Mouse (Mus musculus): Measurements from ENCODE around the gene Riok2. TPM values are rescaled to one million over a fixed set of nuclear protein-coding genes. Genes with fewer than 3 reads are reported as not detected.

Riok2 gene
- polyA plus RNA-seq, 1 experiment = 3.1 TPM

DNA sequence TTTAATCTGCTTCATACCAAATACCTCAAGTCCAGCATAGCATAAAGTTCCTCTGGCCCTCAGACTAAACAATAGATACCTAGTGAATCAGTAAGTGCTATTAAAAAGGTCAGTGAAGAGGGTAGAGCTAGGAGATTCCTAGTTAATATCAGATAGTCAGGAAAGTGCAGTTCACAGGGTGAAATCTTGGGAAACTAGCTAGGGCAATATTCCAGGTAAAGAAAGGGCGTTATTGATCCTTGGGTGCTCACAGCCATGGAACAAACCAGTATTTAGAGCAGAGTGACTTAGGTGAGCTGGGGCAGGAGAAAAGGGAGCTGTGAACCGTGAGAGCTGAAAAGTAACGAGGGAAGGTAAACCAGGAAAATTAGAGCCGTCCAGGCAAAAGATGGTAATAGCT lies 9.6 kb downstream of the Riok2 start:
- peaks cover 27% of the 10 kb centered on the region for H3K36me3 ChIP-seq (ENCODE audit: control insufficient read depth, insufficient read depth, low read length)
- TF ChIP-seq POLR2A (IDR thresholded peaks at IDR 0.05; ENCODE audit: low read depth, low read length) (no peak), CTCF (IDR thresholded peaks at IDR 0.05; ENCODE audit: extremely low read depth, insufficient read depth, insufficient read length, insufficient replicate concordance) (no peak)
- no peak overlapping the region for H3K27ac ChIP-seq (ENCODE audit: insufficient read depth, low read length)
- 95% methylated on average over 4 of the region's 4 CpGs for WGBS
- no peaks in the 10 kb centered on the region for H3K27me3 ChIP-seq (ENCODE audit: control insufficient read depth, insufficient read depth, low read length)
- H3K4me1 ChIP-seq (ENCODE audit: control insufficient read depth, insufficient read depth, insufficient read length) = no peaks in the 10 kb centered on the region
- H3K4me3 ChIP-seq (ENCODE audit: extremely low read depth, insufficient read depth, insufficient read length) = no peak overlapping the region
- DNase-seq (ENCODE audit: low read depth in 1 of 2, low spot score in 2 of 2) = no peak

GRCm38 (mm10) chr17:17384502-17384901 lies 10.4 kb downstream of the Riok2 start:
- WGBS = 79% methylated on average over 3 of the region's 3 CpGs
- peaks cover 27% of the 10 kb centered on the region for H3K36me3 ChIP-seq (ENCODE audit: control insufficient read depth, insufficient read depth, low read length)
- H3K4me3 ChIP-seq (ENCODE audit: extremely low read depth, insufficient read depth, insufficient read length) = no peak overlapping the region
- TF ChIP-seq POLR2A (IDR thresholded peaks at IDR 0.05; ENCODE audit: low read depth, low read length) (no peak), CTCF (IDR thresholded peaks at IDR 0.05; ENCODE audit: extremely low read depth, insufficient read depth, insufficient read length, insufficient replicate concordance) (no peak)
- no peaks in the 10 kb centered on the region for H3K27me3 ChIP-seq (ENCODE audit: control insufficient read depth, insufficient read depth, low read length)
- H3K27ac ChIP-seq (ENCODE audit: insufficient read depth, low read length) = no peak overlapping the region
- DNase-seq (ENCODE audit: low read depth in 1 of 2, low spot score in 2 of 2) = no peak
- H3K4me1 ChIP-seq (ENCODE audit: control insufficient read depth, insufficient read depth, insufficient read length) = no peaks in the 10 kb centered on the region

DNA sequence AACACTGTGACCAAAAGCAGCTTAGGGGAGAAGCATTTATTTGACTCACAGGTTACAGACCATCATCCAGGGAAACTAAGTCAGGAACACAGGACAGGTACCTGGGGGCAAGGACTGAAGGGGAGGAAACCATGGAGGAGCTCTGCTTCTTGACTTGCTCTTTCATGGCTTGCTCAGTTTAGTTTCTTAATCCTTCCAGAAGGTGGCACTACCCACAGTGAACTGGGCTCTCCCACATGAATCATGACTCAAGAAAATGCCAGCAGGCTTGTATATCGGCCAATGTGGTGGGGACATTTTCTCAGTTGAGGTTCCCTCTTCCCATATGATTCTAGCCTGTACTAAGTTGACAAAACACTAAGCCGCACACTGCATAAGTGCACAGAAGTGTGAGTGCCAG lies 12.0 kb downstream of the Riok2 start:
- TF ChIP-seq POLR2A (IDR thresholded peaks at IDR 0.05; ENCODE audit: low read depth, low read length) = no peak
- no peak for TF ChIP-seq CTCF (IDR thresholded peaks at IDR 0.05; ENCODE audit: extremely low read depth, insufficient read depth, insufficient read length, insufficient replicate concordance)
- DNase-seq (ENCODE audit: low read depth in 1 of 2, low spot score in 2 of 2) = no peak
- Histone ChIP-seq H3K4me1 (ENCODE audit: control insufficient read depth, insufficient read depth, insufficient read length) (no peaks in the 10 kb centered on the region), H3K27me3 (ENCODE audit: control insufficient read depth, insufficient read depth, low read length) (no peaks in the 10 kb centered on the region), H3K36me3 (ENCODE audit: control insufficient read depth, insufficient read depth, low read length) (peaks cover 30% of the 10 kb centered on the region), H3K27ac (ENCODE audit: insufficient read depth, low read length) (no peak overlapping the region), H3K4me3 (ENCODE audit: extremely low read depth, insufficient read depth, insufficient read length) (no peak overlapping the region)
- 84% methylated on average over 2 of the region's 2 CpGs for WGBS

- TF ChIP-seq POLR2A (IDR thresholded peaks at IDR 0.05; ENCODE audit: low read depth, low read length) (no peak), CTCF (IDR thresholded peaks at IDR 0.05; ENCODE audit: extremely low read depth, insufficient read depth, insufficient read length, insufficient replicate concordance) (no peak)
- no peaks in the 10 kb centered on the region for H3K27me3 ChIP-seq (ENCODE audit: control insufficient read depth, insufficient read depth, low read length)
- H3K4me3 ChIP-seq (ENCODE audit: extremely low read depth, insufficient read depth, insufficient read length) = no peak overlapping the region
- peaks cover 24% of the 10 kb centered on the region for H3K36me3 ChIP-seq (ENCODE audit: control insufficient read depth, insufficient read depth, low read length)
- no peaks in the 10 kb centered on the region for H3K4me1 ChIP-seq (ENCODE audit: control insufficient read depth, insufficient read depth, insufficient read length)
- no peak for DNase-seq (ENCODE audit: low read depth in 1 of 2, low spot score in 2 of 2)
- H3K27ac ChIP-seq (ENCODE audit: insufficient read depth, low read length) = no peak overlapping the region
- 67% methylated on average over 4 of the region's 4 CpGs for WGBS
These were observed 17.7 kb downstream of the Riok2 start for GRCm38 (mm10) chr17:17391823-17392222.

- 76% methylated on average over 7 of the region's 7 CpGs for WGBS
- Histone ChIP-seq H3K4me1 (ENCODE audit: control insufficient read depth, insufficient read depth, insufficient read length) (no peaks in the 10 kb centered on the region), H3K27ac (ENCODE audit: insufficient read depth, low read length) (peak overlapping the region; percentile 16), H3K4me3 (ENCODE audit: extremely low read depth, insufficient read depth, insufficient read length) (no peak overlapping the region), H3K27me3 (ENCODE audit: control insufficient read depth, insufficient read depth, low read length) (no peaks in the 10 kb centered on the region), H3K36me3 (ENCODE audit: control insufficient read depth, insufficient read depth, low read length) (peaks cover 19% of the 10 kb centered on the region)
- no peak for DNase-seq (ENCODE audit: low read depth in 1 of 2, low spot score in 2 of 2)
- TF ChIP-seq POLR2A (IDR thresholded peaks at IDR 0.05; ENCODE audit: low read depth, low read length) = no peak
These were observed 18.8 kb downstream of the Riok2 start for GRCm38 (mm10) chr17:17392863-17393262.

- no peaks in the 10 kb centered on the region for H3K4me1 ChIP-seq (ENCODE audit: control insufficient read depth, insufficient read depth, insufficient read length)
- no peak overlapping the region for H3K4me3 ChIP-seq (ENCODE audit: extremely low read depth, insufficient read depth, insufficient read length)
- no peak for TF ChIP-seq CTCF (IDR thresholded peaks at IDR 0.05; ENCODE audit: extremely low read depth, insufficient read depth, insufficient read length, insufficient replicate concordance)
- no peak for TF ChIP-seq POLR2A (IDR thresholded peaks at IDR 0.05; ENCODE audit: low read depth, low read length)
- H3K27me3 ChIP-seq (ENCODE audit: control insufficient read depth, insufficient read depth, low read length) = no peaks in the 10 kb centered on the region
- peaks cover 19% of the 10 kb centered on the region for H3K36me3 ChIP-seq (ENCODE audit: control insufficient read depth, insufficient read depth, low read length)
- H3K27ac ChIP-seq (ENCODE audit: insufficient read depth, low read length) = no peak overlapping the region
- DNase-seq (ENCODE audit: low read depth in 1 of 2, low spot score in 2 of 2) = no peak
- 92% methylated on average over 6 of the region's 6 CpGs for WGBS
These were observed 19.2 kb downstream of the Riok2 start for GRCm38 (mm10) chr17:17393300-17393699.

DNA sequence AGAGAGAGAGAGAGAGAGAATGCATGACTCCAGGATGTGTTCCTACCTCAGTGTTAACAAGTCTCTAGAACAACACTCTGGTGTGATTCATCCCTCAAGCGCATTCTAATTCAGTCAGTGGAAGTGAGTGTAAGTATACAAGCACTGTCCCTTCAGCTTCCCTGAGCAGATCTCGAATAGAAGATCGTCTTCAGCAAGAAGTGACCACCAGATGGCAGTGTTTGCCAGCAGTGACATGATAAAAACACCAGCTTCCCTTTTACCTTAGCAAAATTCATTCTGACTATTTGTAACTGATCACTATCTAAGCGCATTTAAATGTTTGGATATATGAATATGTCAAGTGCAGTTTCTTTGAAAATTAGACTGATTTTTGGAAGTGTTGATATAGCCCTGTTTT lies 20.2 kb downstream of the Riok2 start:
- no peak overlapping the region for H3K4me3 ChIP-seq (ENCODE audit: extremely low read depth, insufficient read depth, insufficient read length)
- no peaks in the 10 kb centered on the region for H3K27me3 ChIP-seq (ENCODE audit: control insufficient read depth, insufficient read depth, low read length)
- no peaks in the 10 kb centered on the region for H3K4me1 ChIP-seq (ENCODE audit: control insufficient read depth, insufficient read depth, insufficient read length)
- no peak overlapping the region for H3K27ac ChIP-seq (ENCODE audit: insufficient read depth, low read length)
- peak; percentile 60 to 76 for DNase-seq (ENCODE audit: low read depth in 1 of 2, low spot score in 2 of 2)
- H3K36me3 ChIP-seq (ENCODE audit: control insufficient read depth, insufficient read depth, low read length) = peaks cover 15% of the 10 kb centered on the region
- TF ChIP-seq CTCF (IDR thresholded peaks at IDR 0.05; ENCODE audit: extremely low read depth, insufficient read depth, insufficient read length, insufficient replicate concordance) (peak; percentile 51; the same call in 1 of the 2 replicates), POLR2A (IDR thresholded peaks at IDR 0.05; ENCODE audit: low read depth, low read length) (no peak)
- 35% methylated on average over 4 of the region's 4 CpGs for WGBS
